Mouse (Mus musculus): ENCODE results near the gene Sptbn4.

- no peak for TF ChIP-seq POLR2A (IDR thresholded peaks at IDR 0.05; ENCODE audit: low read depth, low read length)
- no peak for TF ChIP-seq CTCF (conservative IDR thresholded peaks at IDR 0.05; ENCODE audit: insufficient read depth, insufficient read length, low read depth, low read length)
Measured at GRCm38 (mm10) chr7:27326101-27326880, 121.2 kb downstream of the Sptbn4 start.
